Mouse (Mus musculus) Patski (cell line): Measurements from ENCODE around the gene Gm21915. TPM values are rescaled to one million over a fixed set of nuclear protein-coding genes. Genes with fewer than 3 reads are reported as not detected.

ENCODE experiments used
- ATAC-seq: fragments of 100-300 bp; one replicate; pipeline ENCODE4 v1.8.0; 2021
- CTCF ChIA-PET: fragments of 350-600 bp; sonication (Branson Sonifier 250); formaldehyde crosslinking; loops from one replicate; lab custom pipeline; 2022; ENCODE audit warnings: inconsistent platforms; lab: Charles Lee
- POLR2A ChIA-PET: fragments of 350-600 bp; sonication (Branson Sonifier 250); formaldehyde crosslinking; loops from one replicate; lab custom pipeline; 2022; ENCODE audit warnings: antibody characterized with exemption, inconsistent platforms; lab: Charles Lee
- DNase-seq: peaks from one replicate; pipeline ENCODE4 v3.0.0-alpha.2; 2011; ENCODE audit warnings: low read depth, low spot score
- H3K27me3 ChIP-seq: fragments of 371-371 bp; one replicate; pipeline ENCODE4 v1.5.1; 2021
- CTCF ChIP-seq: fragments of 100-300 bp; IDR thresholded peaks from one replicate; pipeline ENCODE4 v1.5.1; 2021
- in situ Hi-C: fragments of 300-500 bp; cut with MboI; formaldehyde crosslinking; loops from 3 replicates; pipeline ENCODE4 v1.11.1; 2018; ENCODE audit warnings: low pct_unique_long_range_greater_than_20kb, mixed read lengths
- polyA plus RNA-seq: library from polyadenylated mRNA; unstranded; gene quantifications from one replicate; pipeline ENCODE4 v1.2.3, GENCODE M21; 2021

Gm21915 gene
- polyA plus RNA-seq, 1 experiment from 2014 or later, result not detected

GRCm38 (mm10) chr9:40709991-40710390 is 39.6 kb downstream of the Gm21915 start:
- no peak for TF ChIP-seq CTCF
- in situ Hi-C loops, result loop anchor here (5.0 kb wide), 1 partner anchor 38 kb away; the partner anchor contains the start of gene Gm21915
- POLR2A ChIA-PET, result interaction anchor here (0.8 kb wide), 1 partner anchor 72 kb away, joined by 3 read pairs; no protein-coding TSS in a partner anchor
- CTCF ChIA-PET, result no interaction called here
- peaks cover 8% of the 10 kb centered on the region for H3K27me3 ChIP-seq
- ATAC-seq (no peak), DNase-seq (no peak)

DNA sequence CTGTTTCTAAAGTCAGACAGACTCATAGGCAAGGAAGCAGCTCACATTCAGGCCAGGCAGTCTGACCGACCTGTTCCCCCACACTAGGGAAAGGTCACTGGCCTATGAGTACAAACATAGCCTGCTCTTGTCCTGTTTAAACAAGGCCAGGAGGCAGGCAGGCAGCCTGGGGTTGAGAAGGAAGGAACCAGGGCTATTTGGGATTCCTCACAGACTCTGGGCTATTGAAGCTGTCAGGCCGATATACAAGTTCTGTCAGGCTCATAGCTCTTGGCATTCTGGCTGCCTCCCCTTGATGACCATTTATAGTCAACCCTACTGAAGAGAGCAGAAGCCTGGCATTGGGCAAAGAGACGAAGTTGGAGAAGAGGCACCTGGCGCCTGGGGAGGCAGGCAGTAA is 41.2 kb downstream of the Gm21915 start:
- CTCF ChIA-PET, result no interaction called here
- in situ Hi-C loops, result loop anchor here (5.0 kb wide), 1 partner anchor 39 kb away; the partner anchor contains the start of gene Gm21915
- peaks cover 8% of the 10 kb centered on the region for H3K27me3 ChIP-seq
- no peak for DNase-seq
- no peak for TF ChIP-seq CTCF
- ATAC-seq, result no peak
- POLR2A ChIA-PET, result no interaction called here

- ChIA-PET CTCF (interaction anchor here (1.5 kb wide), 1 partner anchor 33 kb away, joined by 3 read pairs; no protein-coding TSS in a partner anchor), POLR2A (interaction anchor here (0.7 kb wide), 2 partner anchors 22 to 53 kb away, joined by 5 to 6 read pairs; no protein-coding TSS in a partner anchor)
- peaks cover 2% of the 10 kb centered on the region for H3K27me3 ChIP-seq
- DNase-seq (no peak), ATAC-seq (peak; percentile 71)
- in situ Hi-C loops, result no loop called here
- no peak for TF ChIP-seq CTCF
Observed at GRCm38 (mm10) chr9:40717182-40717874, 46.9 kb downstream of the Gm21915 start.

DNA sequence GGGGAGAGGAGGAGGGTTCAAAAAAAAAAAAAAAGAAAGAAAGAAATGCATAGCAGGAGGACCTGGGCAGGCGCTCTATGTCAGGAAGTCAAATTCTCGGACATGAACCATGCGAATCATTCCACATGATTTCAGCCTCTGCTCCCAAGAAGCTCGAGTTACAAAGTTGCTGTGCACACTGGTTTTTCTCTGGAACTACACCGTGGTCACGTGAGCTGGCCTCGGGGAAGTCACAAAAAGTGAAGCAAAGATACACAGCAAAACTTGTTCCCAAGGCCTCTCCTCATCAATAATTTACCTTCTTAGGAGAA is 47.4 kb downstream of the Gm21915 start:
- H3K27me3 ChIP-seq, result peaks cover 2% of the 10 kb centered on the region
- no peak for DNase-seq
- no peak for TF ChIP-seq CTCF
- ChIA-PET CTCF (interaction anchor here (1.5 kb wide), 1 partner anchor 32 kb away, joined by 3 read pairs; no protein-coding TSS in a partner anchor), POLR2A (interaction anchor here (0.7 kb wide), 1 partner anchor 23 kb away, joined by 5 read pairs; no protein-coding TSS in a partner anchor)
- no peak for ATAC-seq
- in situ Hi-C loops, result no loop called here

Other genes with a start within 250 kb of the Gm21915 start
- gene Gramd1b, start 139.2 kb upstream of the Gm21915 start, polyA plus RNA-seq, result 5.8 TPM
- 0.06 TPM for gene Clmp, start 15.3 kb downstream of the Gm21915 start, polyA plus RNA-seq
- 1,252 TPM for gene Hspa8, start 130.4 kb downstream of the Gm21915 start, polyA plus RNA-seq
- gene Bsx, start 203.5 kb downstream of the Gm21915 start, polyA plus RNA-seq, result not detected